Mouse (Mus musculus) liver, embryonic 13.5 days (tissue): ENCODE results near the gene Vps37c. TPM values are rescaled to one million over a fixed set of nuclear protein-coding genes. Genes with fewer than 3 reads are reported as not detected.

Source experiments
- ATAC-seq: fragments of 200-750 bp; cut with Nextera tagmentation; 2 replicates; pipeline ENCODE4 v1.8.0; 2017; ENCODE audit warnings: low read depth, mild to moderate bottlenecking, moderate number of reproducible peaks, moderate library complexity
- DNase-seq: peaks from one replicate; pipeline ENCODE4 v3.0.0; 2022
- H3K27ac ChIP-seq: fragments of 300-500 bp; sonication (generic); 2 replicates; pipeline ENCODE4 v1.5.1; 2015; ENCODE audit warnings: moderate library complexity, mild to moderate bottlenecking, inconsistent platforms
- H3K27me3 ChIP-seq: fragments of 300-500 bp; sonication (generic); 2 replicates; pipeline ENCODE4 v1.6.1; 2015; ENCODE audit warnings: mild to moderate bottlenecking, inconsistent platforms
- H3K36me3 ChIP-seq: fragments of 300-500 bp; sonication (generic); 2 replicates; pipeline ENCODE4 v1.6.1; 2015; ENCODE audit warnings: mild to moderate bottlenecking, inconsistent platforms
- H3K4me1 ChIP-seq: fragments of 300-500 bp; sonication (generic); replicated peaks from 2 replicates; pipeline ENCODE4 v1.6.1; 2015; ENCODE audit warnings: inconsistent platforms
- H3K4me2 ChIP-seq: fragments of 300-500 bp; sonication (generic); 2 replicates; pipeline ENCODE4 v1.6.1; 2015; ENCODE audit warnings: inconsistent platforms, mild to moderate bottlenecking, moderate library complexity
- H3K4me3 ChIP-seq: fragments of 300-500 bp; sonication (generic); replicated peaks from 2 replicates; pipeline ENCODE4 v1.5.1; 2015; ENCODE audit warnings: mild to moderate bottlenecking, inconsistent platforms
- H3K9ac ChIP-seq: fragments of 300-500 bp; sonication (generic); 2 replicates; pipeline ENCODE4 v1.6.1; 2015; ENCODE audit warnings: mild to moderate bottlenecking, inconsistent platforms
- H3K9me3 ChIP-seq: fragments of 300-500 bp; sonication (generic); replicated peaks from 2 replicates; pipeline ENCODE4 v1.6.1; 2016; ENCODE audit warnings: inconsistent platforms
- WGBS: fragments of 180-500 bp; shearing (Covaris S2); methylation state at CpG from one replicate; pipeline ENCODE4 v1.1.7; 2015; ENCODE audit not compliant: insufficient replicate concordance; 5-methylcytosine and 5-hydroxymethylcytosine counted together
- polyA plus RNA-seq: library from polyadenylated mRNA; unstranded; fragments of >200 nt; fragmentation: Nextera tagmentation; extraction: Ambion mirVana; gene quantifications from 2 replicates; pipeline ENCODE4 v1.2.1, GENCODE M21; 2015

Gene Vps37c
- polyA plus RNA-seq, result 10.4 and 12.1 TPM in 2 replicates

DNA sequence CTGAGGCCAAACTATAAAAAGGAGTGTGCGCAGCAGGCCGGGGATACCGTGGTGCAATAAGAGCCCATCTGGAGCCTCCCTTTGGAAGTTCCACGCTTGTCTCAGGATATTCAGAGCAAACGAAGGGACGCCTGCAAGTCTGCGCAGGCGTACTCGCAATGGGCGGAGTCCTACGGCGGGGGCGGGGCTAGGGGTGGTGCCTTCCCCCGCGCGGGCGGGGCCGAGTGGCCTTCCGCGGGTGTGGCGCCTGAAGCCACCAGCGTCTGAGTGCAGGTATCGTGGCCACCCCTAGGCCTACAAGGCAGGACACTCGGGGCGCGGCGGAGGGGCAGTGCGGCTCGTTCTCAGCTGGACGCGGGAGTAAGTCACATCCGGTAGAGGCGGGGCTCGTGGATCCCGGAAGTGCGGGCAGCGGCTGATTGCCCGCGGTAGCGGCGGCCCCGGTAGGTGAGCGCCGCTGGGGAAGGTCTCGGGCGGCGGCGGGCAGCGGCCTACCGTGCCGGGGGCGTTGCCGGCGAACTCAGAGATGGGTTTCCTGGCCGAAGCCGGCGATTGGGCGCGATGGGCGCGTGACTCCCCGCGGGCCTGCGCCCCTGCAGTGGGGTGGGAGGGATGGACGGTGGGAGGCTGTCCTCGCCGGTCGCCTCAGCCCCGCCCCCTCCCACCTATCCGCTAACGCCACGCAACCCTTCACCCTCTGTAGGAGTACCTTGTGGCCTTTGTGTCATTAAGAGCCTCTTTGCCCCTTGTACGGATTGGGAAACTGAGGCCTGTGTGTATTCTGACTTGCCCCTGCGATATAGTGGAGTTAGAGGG lies at the start of gene Vps37c:
Gene Vps37c (plus strand): TSS at position 199 of the 816 bp plus-strand sequence.
- under 1% methylated on average over 74 of the region's 74 CpGs for WGBS
- Histone ChIP-seq H3K27ac (peak within 1 kb of the TSS; percentile 94), H3K9me3 (no peaks in the 10 kb centered on the region), H3K27me3 (no peaks in the 10 kb centered on the region), H3K4me3 (peak within 1 kb of the TSS; percentile 84), H3K36me3 (no peaks in the 10 kb centered on the region), H3K4me1 (peaks cover 61% of the 10 kb centered on the region), H3K4me2 (peak within 1 kb of the TSS; percentile 87), H3K9ac (peak within 1 kb of the TSS; percentile 87)
- DNase-seq (peak; percentile 89), ATAC-seq (peak; percentile 91)

DNA sequence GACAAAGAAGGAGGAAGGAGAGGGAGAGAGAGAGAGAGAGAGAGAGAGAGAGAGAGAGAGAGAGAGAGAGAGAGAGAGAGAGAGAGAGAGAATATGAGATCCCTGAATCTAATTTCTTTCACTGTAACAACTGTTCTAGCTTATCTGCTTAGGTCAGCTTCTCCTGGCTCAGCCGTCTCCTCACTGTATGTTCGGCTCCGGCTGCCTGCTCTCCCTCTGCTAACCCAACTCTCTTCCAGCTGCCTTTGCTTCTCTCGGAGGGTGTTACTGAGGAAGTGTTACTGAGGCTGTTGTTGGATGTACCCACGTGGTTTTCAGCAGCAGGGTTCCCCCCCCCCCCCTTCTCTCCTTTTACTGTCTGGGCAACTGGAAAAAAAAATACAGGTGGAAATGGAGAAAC lies 48.5 kb upstream of the Vps37c start:
- H3K9ac ChIP-seq, result peak overlapping the region; percentile 33; the same call in 1 of the 2 replicates
- no peaks in the 10 kb centered on the region for H3K36me3 ChIP-seq
- under 1% methylated on average over 5 of the region's 5 CpGs for WGBS
- peak; percentile 73 for ATAC-seq
- peak overlapping the region; percentile 38 for H3K4me2 ChIP-seq
- DNase-seq, result no peak
- peaks cover 67% of the 10 kb centered on the region for H3K4me1 ChIP-seq
- peak overlapping the region; percentile 64 for H3K27ac ChIP-seq
- peaks cover 3% of the 10 kb centered on the region; the same call in 1 of the 2 replicates for H3K27me3 ChIP-seq
- H3K9me3 ChIP-seq, result no peaks in the 10 kb centered on the region
- H3K4me3 ChIP-seq, result no peak overlapping the region

DNA sequence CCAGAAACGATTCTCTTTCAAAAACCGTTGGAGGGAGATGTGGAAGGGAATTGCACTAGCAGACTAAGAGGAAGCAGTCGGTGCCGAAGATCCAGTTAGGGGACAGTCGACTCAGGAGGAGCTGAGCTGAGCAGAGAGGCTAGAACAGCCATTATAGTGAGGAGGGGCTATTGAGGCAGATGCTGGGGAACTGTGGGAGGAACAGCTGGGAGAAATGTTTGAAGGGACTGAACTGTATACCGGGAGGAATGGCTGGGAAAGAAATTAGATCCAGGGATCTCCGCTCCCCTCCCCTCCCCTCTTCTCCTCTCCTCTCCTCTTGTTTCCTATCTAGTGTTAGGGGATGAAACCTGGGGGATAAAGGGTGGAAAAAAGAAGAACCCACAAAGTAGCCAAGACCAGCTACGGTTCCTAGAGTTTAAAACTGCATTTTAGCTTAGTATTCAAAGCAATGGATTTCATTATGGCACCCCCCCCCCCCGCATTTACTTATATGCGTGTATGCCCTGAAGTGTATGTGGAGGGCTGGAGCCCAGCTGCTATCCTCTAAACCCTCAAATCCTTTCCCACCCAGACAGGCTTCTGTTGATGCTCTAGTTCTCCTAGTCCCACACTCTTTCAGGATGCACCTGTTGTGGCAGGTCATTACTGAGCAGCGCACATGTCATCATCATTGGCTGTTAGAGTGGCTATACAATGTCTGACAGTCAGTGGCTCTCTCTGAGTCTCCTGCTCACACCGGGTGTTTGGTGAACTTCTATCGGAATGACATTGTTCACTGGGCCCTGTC lies 47.8 kb upstream of the Vps37c start:
- no peak overlapping the region for H3K4me3 ChIP-seq
- peaks cover 60% of the 10 kb centered on the region for H3K4me1 ChIP-seq
- WGBS, result 52% methylated on average over 13 of the region's 13 CpGs
- DNase-seq, result no peak
- H3K9me3 ChIP-seq, result no peaks in the 10 kb centered on the region
- peaks cover 3% of the 10 kb centered on the region; the same call in 1 of the 2 replicates for H3K27me3 ChIP-seq
- no peaks in the 10 kb centered on the region for H3K36me3 ChIP-seq
- peak overlapping the region; percentile 33; the same call in 1 of the 2 replicates for H3K9ac ChIP-seq
- H3K4me2 ChIP-seq, result peak overlapping the region; percentile 38
- H3K27ac ChIP-seq, result peak overlapping the region; percentile 64
- ATAC-seq, result no peak

DNA sequence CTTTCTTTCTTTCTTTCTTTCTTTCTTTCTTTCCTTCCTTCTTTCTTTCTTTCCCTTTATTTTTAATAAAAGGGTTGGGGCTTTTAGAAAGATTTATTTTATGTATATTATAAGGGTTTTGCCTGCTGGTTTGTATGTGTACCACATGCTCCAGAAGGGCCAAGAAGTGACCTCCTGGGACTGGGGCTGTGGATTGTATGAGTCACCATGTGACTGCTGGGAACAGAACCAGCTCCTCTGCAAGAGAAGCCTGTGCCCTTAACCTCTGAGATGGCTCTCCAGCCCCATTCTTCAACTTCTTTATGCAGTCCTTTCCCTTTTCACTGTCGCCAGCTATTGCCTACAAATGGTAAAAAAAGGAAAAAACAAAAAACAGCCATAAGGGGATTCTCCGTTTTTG lies 42.9 kb upstream of the Vps37c start:
- no peak overlapping the region for H3K4me3 ChIP-seq
- WGBS, result 83% methylated on average over 2 of the region's 2 CpGs
- H3K4me1 ChIP-seq, result peaks cover 18% of the 10 kb centered on the region
- ATAC-seq, result no peak
- no peak overlapping the region for H3K27ac ChIP-seq
- H3K36me3 ChIP-seq, result peaks cover 9% of the 10 kb centered on the region; the same call in 1 of the 2 replicates
- no peak overlapping the region for H3K9ac ChIP-seq
- DNase-seq, result no peak
- H3K9me3 ChIP-seq, result no peaks in the 10 kb centered on the region
- H3K4me2 ChIP-seq, result no peak overlapping the region
- H3K27me3 ChIP-seq, result peaks cover 11% of the 10 kb centered on the region; the same call in 1 of the 2 replicates

DNA sequence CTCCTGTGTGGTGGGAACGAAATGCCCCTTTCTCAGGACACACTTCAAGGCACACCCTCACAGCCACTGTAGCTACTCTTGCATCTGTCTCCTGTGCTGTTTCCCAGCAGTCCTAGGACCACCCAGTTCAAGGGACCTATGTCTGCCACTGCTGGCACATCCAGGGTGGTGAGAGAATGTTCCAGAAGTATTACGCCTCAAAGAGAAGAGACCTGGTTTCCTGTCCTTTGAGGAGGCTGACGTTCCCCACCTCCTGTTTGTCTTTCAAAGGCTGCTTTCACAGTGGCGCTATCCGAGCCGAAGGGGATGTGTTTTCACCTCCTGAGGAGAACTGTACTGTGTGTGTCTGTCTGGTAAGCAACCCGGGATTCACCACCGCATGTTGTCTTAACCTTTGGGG lies 40.4 kb upstream of the Vps37c start:
- DNase-seq (no peak), ATAC-seq (no peak)
- no peak overlapping the region for H3K4me2 ChIP-seq
- WGBS, result 67% methylated on average over 8 of the region's 8 CpGs
- no peak overlapping the region for H3K27ac ChIP-seq
- no peak overlapping the region for H3K4me3 ChIP-seq
- H3K9me3 ChIP-seq, result no peaks in the 10 kb centered on the region
- H3K9ac ChIP-seq, result no peak overlapping the region
- peaks cover 9% of the 10 kb centered on the region; the same call in 1 of the 2 replicates for H3K36me3 ChIP-seq
- H3K27me3 ChIP-seq, result peaks cover 11% of the 10 kb centered on the region; the same call in 1 of the 2 replicates
- H3K4me1 ChIP-seq, result peaks cover 9% of the 10 kb centered on the region

DNA sequence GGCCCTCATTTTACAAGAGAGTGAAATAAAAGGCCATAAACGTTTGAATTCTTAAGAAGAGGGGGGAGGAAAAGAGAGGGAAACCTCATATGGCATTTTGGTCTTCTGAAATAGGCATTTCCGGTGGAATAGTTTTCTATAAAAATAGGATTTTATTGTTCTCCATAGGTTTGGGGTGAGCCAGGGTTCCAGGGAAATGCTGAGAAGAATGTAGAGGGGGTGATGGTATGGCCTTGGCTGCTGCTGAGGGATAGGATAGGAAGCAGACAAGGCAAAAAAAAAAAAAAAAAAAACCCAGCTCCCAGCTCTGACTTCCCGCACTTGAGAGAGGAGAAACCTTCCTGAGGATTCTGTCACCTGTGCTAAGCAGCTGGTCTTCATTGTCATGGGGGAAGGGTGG lies 32.5 kb upstream of the Vps37c start:
- peaks cover 71% of the 10 kb centered on the region for H3K4me1 ChIP-seq
- no peak for ATAC-seq

DNA sequence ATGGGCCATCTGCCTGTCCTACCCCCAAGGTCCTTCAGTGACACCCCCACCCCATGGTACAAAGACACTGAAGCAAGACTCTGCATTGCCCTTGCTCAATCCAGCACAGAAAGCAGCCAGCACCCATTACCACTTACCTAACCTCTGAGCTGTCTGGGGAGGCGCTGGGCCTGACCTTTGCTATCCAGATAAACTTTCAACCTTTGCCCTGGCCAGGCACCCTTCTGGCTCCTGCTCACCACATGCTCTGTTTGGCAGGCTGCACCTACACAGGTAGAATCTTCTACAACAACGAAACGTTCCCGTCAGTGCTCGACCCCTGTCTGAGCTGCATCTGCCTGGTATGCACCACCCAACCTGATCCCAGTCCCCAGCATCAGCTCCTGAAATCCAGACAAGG lies 30.8 kb upstream of the Vps37c start:
- Histone ChIP-seq H3K4me1 (peaks cover 80% of the 10 kb centered on the region), H3K4me2 (no peak overlapping the region), H3K27me3 (no peaks in the 10 kb centered on the region), H3K4me3 (no peak overlapping the region), H3K9ac (no peak overlapping the region), H3K9me3 (no peaks in the 10 kb centered on the region), H3K36me3 (no peaks in the 10 kb centered on the region), H3K27ac (peak overlapping the region; percentile 83)
- 81% methylated on average over 5 of the region's 5 CpGs for WGBS
- ATAC-seq (no peak; the same call in 1 of the 2 replicates), DNase-seq (no peak)

More for the DNA sequence above, 32.5 kb upstream of the Vps37c start:
- no peaks in the 10 kb centered on the region for H3K27me3 ChIP-seq
- no peak overlapping the region for H3K4me2 ChIP-seq
- no peak for DNase-seq
- 57% methylated on average over 3 of the region's 3 CpGs for WGBS
- H3K36me3 ChIP-seq, result no peaks in the 10 kb centered on the region
- no peaks in the 10 kb centered on the region for H3K9me3 ChIP-seq
- H3K27ac ChIP-seq, result peak overlapping the region; percentile 83
- H3K9ac ChIP-seq, result peak overlapping the region; percentile 31
- no peak overlapping the region for H3K4me3 ChIP-seq

DNA sequence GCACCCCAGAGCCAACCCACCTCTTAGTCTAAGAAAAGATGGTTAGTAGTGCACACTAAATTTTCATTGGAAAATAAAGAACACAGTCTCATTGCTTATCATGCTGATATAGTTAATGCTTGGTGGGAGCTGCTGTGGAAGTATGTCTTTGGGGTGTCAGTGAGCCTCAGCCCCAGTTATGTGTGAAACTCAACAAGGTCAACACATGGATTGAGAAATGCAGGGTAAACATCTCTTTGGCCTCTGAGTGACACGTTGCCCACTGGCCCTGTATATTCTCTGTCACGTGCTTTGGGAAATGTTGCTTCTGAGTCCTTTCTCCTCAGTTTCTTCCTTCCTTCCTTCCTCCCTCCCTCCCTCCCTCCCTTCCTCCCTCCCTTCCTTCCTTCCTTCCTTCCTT lies 30.1 kb upstream of the Vps37c start:
- ATAC-seq, result no peak
- Histone ChIP-seq H3K27me3 (no peaks in the 10 kb centered on the region), H3K4me2 (no peak overlapping the region), H3K27ac (peak overlapping the region; percentile 83), H3K4me1 (peaks cover 87% of the 10 kb centered on the region), H3K4me3 (no peak overlapping the region), H3K9ac (no peak overlapping the region), H3K9me3 (no peaks in the 10 kb centered on the region), H3K36me3 (no peaks in the 10 kb centered on the region)
- WGBS, result 60% methylated on average over 2 of the region's 2 CpGs
- no peak for DNase-seq

DNA sequence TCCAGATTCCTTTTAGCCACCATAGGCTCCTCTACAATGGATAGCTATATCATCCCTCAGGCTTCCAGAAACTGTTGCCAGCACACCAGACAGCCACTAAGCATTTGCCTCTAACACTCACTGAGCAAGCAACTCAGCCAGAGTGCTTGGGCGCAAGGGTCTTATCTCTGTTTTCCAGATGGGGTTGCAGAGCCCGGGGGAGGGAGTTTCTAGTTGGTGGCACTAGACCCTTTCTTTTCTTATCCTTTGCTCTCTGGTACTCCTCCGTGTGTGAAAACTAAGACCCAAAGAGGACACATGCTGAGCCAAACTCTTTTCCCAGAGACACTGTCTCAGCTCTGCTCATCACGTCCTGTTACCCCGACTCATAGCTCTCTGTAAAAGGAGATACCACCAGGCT lies 27.2 kb upstream of the Vps37c start:
- DNase-seq, result peak; percentile 86
- Histone ChIP-seq H3K27me3 (no peaks in the 10 kb centered on the region), H3K9me3 (no peaks in the 10 kb centered on the region), H3K9ac (peak overlapping the region; percentile 67), H3K36me3 (no peaks in the 10 kb centered on the region), H3K27ac (peak overlapping the region; percentile 99), H3K4me1 (peaks cover 93% of the 10 kb centered on the region), H3K4me3 (peak overlapping the region; percentile 35), H3K4me2 (peak overlapping the region; percentile 66)
- 11% methylated on average over 5 of the region's 5 CpGs for WGBS
- ATAC-seq, result peak; percentile 88

DNA sequence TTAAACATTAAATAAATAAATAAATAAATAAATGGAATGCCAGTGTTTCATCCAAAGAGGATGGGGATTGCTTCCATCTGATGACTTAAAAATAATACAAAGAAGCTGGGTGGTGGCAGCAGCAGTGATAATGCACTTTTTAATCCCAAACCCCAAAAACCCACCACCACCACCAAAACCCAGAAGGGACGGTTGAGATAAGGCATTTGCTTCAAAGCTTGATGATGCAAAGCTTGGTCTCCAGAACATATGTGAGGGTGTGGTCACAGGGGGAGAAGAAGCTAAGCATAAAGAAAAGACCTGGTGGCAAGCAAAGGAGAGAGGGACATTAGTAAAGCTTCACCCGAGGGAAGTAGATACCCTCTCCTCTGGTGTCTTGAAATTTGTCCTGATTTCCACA lies 26.6 kb upstream of the Vps37c start:
- H3K4me1 ChIP-seq, result peaks cover 87% of the 10 kb centered on the region
- peak overlapping the region; percentile 67 for H3K9ac ChIP-seq
- H3K36me3 ChIP-seq, result no peaks in the 10 kb centered on the region
- H3K4me2 ChIP-seq, result peak overlapping the region; percentile 66
- H3K27me3 ChIP-seq, result no peaks in the 10 kb centered on the region
- H3K9me3 ChIP-seq, result no peaks in the 10 kb centered on the region
- H3K4me3 ChIP-seq, result peak overlapping the region; percentile 35
- peak overlapping the region; percentile 99 for H3K27ac ChIP-seq
- peak; percentile 44 for ATAC-seq
- peak; percentile 78 for DNase-seq
- WGBS, result 10% methylated on average over 2 of the region's 2 CpGs

DNA sequence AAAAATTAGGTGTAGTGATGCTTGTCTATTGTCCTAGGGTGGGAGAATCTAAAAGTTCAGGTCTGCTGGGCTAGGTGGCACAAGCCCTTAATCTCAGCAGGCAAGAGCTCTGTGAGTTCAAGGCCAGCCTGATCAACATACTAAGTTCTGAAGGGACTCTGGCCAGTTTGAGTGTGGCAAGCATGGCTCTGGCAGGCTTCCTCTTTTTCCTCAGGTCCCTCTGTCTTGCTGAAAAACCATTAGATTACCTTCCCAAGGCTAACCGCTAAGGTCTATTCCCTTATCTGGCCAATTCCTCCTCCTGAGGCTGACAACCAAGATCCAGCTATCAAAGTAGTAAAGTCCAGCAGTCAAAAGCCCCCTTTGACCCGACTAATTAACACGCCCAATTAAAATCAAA lies 25.9 kb upstream of the Vps37c start:
- Histone ChIP-seq H3K9me3 (no peaks in the 10 kb centered on the region), H3K4me3 (no peak overlapping the region), H3K36me3 (no peaks in the 10 kb centered on the region), H3K4me2 (peak overlapping the region; percentile 66), H3K4me1 (peaks cover 80% of the 10 kb centered on the region), H3K27ac (peak overlapping the region; percentile 99), H3K9ac (peak overlapping the region; percentile 67), H3K27me3 (no peaks in the 10 kb centered on the region)
- 20% methylated on average over 3 of the region's 3 CpGs for WGBS
- DNase-seq, result no peak
- no peak for ATAC-seq
